Mouse (Mus musculus) B cell, adult 67 days (primary cell): ENCODE data around the gene Mmp8. TPM values are rescaled to one million over a fixed set of nuclear protein-coding genes. Genes with fewer than 3 reads are reported as not detected.

Experiments used
- total RNA-seq, 2 experiments: library from RNA; stranded (reverse); gene quantifications; 4 replicates each; pipeline ENCODE4 v1.2.4; 2023

Mmp8 gene
- not detected for total RNA-seq

DNA sequence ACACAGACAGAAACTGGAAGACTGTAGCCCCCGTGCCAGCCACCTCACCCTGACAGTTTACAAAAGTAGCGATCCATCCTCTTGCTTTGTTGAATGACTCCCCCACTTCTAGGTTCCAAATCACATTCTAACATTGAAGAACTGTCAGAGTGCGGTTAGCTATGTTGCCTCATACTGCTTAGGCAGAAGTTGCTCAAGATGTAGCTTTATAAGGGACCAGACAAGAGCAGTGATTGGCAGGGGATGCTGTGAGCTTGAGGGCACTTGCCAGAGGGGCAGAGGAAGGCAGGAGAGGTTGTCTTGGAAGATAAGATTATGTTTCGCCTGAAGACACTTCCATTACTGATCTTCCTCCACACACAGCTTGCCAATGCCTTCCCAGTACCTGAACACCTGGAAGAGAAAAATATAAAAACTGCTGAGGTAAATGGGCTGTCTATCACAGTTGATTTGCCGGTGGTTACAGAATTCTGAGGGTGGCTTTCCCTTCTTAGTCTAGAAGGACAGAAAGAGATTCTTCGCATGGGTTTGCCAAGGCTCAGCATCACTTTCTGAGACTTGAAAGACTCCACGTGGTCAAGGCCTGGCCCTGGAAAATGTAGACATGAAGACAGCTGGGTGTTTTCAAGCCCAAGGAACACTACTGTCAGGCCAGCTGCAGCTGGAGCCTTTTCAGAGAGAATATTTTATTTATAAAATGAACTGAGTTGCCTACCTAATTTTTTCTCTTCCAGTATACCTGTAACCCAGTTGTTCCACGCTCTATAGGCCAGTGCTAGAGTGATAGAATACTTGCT, at the start of gene Mmp8:
Gene Mmp8, plus strand, starts transcription at position 236 of the 797 bp plus-strand sequence.

GRCm38 (mm10) chr9:7571162-7571561, 12.9 kb downstream of the Mmp8 start, which contains the start of gene Mmp27:
Gene Mmp27, plus strand, starts transcription at chr9:7571396.

Other genes starting within 250 kb of the Mmp8 start
- under 1 TPM in 1 of 2 experiments, not detected in 1; 0.87 TPM for gene Mmp12, start 214.1 kb upstream of the Mmp8 start, total RNA-seq
- not detected for gene Mmp1b, start 170.4 kb upstream of the Mmp8 start, total RNA-seq
- gene Mmp3, start 112.6 kb upstream of the Mmp8 start, total RNA-seq = not detected
- gene Mmp10, start 56.1 kb upstream of the Mmp8 start, total RNA-seq = not detected
- not detected for gene Mmp27, start 12.9 kb downstream of the Mmp8 start, total RNA-seq
- not detected for gene Mmp20, start 69.8 kb downstream of the Mmp8 start, total RNA-seq
- not detected for gene Mmp7, start 133.6 kb downstream of the Mmp8 start, total RNA-seq
- gene Tmem123, start 205.6 kb downstream of the Mmp8 start, total RNA-seq = 100 to 1,000 TPM; 245 to 272 TPM